Mouse (Mus musculus): ENCODE measurements around the gene Cep295nl. TPM values are rescaled to one million over a fixed set of nuclear protein-coding genes. Genes with fewer than 3 reads are reported as not detected.

Gene Cep295nl
- total RNA-seq, 4 experiments from 2014 or later: 0.82 to 1.0 (median 0.88) TPM

GRCm38 (mm10) chr11:118355205-118355604, 12.9 kb upstream of the Cep295nl start:
- peak; percentile 71 for DNase-seq (ENCODE audit: low spot score)

- DNase-seq (ENCODE audit: low spot score): no peak
These were observed 12.4 kb upstream of the Cep295nl start for GRCm38 (mm10) chr11:118354636-118355191.

DNA sequence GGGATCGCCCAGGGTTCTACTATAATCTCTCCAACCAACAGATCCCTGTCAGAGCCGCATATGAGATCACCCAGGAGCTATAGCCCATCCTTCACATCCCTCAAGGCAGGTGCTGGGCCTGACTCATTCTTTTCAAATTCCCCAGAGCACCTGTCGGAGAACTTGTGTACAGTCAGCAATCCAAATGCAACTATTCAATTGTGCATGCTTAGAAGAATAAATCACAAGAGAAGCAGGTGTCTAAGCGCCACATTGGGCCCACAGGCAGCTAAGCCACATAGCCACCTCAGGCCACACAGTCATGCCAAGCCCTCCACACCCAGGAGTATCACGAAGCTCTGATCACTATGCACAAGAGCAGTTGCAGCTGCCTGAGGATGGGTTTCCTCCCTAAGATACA, 7.2 kb upstream of the Cep295nl start:
- DNase-seq (ENCODE audit: low spot score): no peak

GRCm38 (mm10) chr11:118348877-118349276, 6.6 kb upstream of the Cep295nl start:
- no peak for DNase-seq (ENCODE audit: low spot score)

DNA sequence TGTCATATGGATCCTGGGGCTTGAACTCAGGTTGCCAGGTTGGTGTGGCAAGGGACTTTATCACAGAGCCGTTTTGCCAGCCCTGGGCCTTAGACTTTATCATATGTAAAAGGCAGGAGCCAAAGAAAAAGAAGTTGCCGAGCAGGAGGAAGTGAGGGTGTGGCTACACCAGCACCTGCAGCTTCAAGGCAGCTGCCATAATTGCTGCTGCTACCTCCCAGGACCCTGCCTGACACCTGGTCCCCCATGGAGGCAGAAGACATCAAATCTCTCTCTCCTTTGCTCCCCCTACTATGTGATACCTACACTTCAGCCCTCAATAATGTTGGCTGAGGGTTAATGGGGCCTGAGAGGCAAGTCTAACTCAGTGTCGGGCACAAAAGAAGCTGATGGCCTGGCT, 6.1 kb upstream of the Cep295nl start:
- DNase-seq (ENCODE audit: low spot score): no peak

DNA sequence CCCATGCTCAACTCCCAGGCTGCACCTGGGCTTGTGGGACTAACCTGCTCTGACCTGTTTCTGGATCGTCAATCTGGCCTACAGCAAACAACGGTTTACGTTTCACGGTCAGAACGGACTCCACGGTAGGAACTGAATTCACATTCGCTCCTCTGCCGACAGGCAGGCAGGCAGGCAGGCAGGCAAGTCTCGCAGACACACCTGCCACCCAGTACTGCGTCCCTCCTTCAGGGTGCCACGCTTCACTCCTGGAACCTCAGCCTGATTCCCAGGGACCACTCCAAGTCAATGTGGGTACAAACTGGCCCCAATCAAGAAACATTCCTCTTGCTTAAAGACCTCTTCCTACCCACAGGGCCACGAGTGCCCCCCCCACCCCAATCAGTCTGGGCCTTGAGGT, 5.6 kb upstream of the Cep295nl start:
- DNase-seq (ENCODE audit: low spot score): no peak

DNA sequence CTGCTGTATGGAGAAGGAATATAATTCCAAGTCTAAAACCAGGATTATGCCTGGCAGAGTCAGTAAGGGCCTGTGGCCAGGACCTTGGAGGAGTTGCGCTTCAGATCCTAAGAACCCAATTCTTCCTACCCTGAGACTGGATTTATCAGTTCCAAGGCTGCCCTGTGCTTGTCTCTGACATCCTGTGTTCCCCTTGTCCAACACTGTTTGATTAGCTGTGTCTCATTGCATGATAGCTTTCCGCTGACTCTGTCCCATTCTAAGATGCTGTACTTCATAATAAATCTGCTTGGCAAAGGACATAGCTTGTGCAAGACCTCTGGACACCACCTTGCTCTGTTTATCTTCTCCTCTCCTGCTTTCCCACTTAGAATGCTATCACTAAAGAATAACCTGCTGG, 5.1 kb upstream of the Cep295nl start:
- no peak for DNase-seq (ENCODE audit: low spot score)

GRCm38 (mm10) chr11:118346395-118347096, 4.2 kb upstream of the Cep295nl start:
- DNase-seq (ENCODE audit: low spot score): no peak

GRCm38 (mm10) chr11:118345693-118346092, 3.4 kb upstream of the Cep295nl start:
- DNase-seq (ENCODE audit: low spot score): no peak

DNA sequence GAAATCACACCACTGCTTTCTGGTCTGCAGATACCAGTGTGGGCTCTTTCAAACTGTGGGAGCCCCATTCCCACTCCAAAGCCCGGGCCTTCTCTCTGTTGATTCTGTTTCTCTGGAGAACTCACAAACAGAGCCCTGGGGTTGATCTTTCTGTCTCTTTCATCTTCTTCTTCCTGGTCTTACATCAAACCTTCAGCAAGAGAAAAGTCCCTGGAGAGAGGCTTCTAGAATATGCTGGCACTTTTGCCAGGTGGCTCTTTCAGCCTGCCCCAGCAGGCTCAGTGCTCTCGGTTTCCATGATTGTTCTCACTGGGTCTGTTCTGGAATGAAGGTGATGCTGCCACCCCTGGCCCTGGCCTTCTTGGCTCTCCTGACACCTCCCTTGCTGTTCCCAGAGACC, 1.3 kb upstream of the Cep295nl start:
- no peak for DNase-seq (ENCODE audit: low spot score)

DNA sequence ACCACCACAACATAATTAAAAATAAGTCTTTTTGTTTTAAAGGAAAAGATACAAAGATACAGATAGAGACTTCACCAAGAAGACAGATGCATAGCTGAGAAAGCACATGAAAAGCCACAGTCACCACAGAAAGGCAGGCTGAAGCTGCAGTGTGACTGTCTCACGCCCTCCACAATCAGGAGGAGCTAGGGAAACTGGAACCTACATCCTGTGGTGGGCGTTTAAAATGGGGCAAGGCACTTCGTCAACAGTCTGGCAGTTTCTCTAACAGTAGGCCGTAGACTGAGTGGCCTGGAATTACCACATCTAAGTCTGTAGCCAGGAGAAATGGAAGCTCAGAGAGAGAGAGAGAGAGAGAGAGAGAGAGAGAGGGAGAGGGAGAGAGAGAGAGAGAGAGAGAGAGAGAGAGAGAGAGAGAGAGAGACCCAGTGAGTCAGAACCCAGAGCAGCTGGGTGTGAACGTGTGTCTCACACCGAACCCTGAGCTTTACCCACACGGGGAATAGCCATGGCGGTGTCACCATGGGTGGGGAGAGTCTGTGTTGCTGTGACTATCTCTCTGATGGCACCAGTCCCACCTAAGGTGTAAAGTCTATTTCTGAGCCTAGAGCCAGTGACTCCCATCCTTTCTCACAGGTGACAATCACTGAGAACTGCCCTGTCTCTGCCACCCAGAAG, 4.7 kb downstream of the Cep295nl start:
- no peak for DNase-seq (ENCODE audit: low spot score)

DNA sequence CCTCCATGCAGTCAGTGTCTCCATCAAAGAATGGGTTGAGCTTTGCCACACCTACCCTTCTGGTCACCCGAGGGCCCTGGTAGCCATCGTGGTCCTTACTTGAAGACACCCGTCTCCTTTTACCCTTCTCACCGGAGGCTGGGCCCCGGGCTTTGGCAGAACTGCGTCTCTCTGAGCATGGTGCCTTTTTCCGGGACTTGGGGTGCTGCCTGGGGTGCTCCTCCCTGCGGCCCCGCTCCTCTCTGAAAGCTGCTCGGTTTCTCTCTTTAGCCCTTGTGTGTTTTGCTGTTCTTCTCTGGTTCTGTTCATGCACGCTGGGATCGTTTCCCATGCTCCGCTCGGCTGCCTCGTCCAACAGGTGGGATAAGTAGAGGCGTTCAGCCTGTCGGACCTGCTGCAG, 8.9 kb downstream of the Cep295nl start:
- DNase-seq (ENCODE audit: low spot score): no peak

DNA sequence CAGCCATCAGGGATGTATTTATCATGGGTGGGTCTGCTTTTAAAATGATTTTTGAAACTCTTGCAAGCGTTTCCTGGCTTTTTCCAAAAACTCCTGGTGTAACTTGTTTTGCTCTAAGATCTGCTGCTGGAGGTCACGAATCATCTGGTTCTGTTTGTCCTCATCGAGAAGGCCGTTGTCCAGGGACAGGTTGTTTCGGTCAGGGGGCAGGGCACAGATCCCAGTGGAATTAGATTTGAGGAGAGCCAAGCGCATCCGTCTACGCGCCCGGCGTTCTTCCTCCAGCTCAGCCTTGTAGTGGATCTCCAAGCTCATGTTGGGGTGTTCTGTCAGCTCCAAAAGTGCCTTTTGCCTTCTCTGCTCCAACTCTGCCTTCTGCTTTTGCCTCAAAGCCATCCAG, 9.9 kb downstream of the Cep295nl start:
- DNase-seq (ENCODE audit: low spot score): peak; percentile 60

DNA sequence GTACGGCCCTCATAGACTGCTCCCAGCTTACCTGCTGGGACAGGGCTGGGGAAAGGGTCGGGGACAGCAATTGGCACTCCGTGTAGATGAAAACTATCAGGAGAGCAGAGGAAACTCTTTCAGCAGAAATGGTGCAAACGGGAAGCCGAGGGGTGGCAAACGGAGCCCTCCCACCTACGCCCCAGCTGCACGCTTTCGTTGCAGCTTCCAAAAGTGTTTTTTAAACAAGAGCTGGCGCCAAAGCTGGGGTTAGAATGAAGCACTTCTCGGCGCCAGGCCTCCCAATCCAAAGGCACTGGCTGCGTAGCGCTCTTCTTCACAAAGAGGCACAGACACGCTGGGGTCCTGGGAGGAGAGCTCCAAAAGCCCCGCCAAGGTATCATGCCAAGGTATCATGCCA, 11.5 kb downstream of the Cep295nl start:
- no peak for DNase-seq (ENCODE audit: low spot score)

GRCm38 (mm10) chr11:118330361-118330760, 11.9 kb downstream of the Cep295nl start:
- no peak for DNase-seq (ENCODE audit: low spot score)

DNA sequence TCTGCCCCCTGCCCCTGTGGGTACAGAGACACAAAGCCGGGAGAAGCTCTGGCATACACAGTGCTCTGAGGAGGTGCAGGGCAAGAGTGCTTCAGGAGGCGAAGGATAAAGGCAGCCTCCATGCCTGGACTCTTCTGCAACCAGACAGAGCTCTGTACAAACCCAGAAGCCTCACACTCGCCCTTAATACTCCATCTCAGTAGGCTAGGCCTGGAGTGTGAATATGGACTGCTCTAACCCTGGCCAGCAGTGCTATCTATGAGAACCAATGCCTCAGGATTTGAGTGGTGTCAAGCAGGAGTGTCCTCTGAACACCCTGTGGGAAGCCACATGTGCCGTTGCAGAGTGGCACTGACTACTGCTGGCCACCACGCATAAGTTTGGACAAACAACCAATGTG, 13.4 kb downstream of the Cep295nl start:
- DNase-seq (ENCODE audit: low spot score): no peak

GRCm38 (mm10) chr11:118328511-118328910, 13.8 kb downstream of the Cep295nl start:
- no peak for DNase-seq (ENCODE audit: low spot score)

GRCm38 (mm10) chr11:118326991-118327971, 15.0 kb downstream of the Cep295nl start:
- peak; percentile 82 for DNase-seq (ENCODE audit: low spot score)

- DNase-seq (ENCODE audit: low spot score): no peak
These were observed 15.8 kb downstream of the Cep295nl start for GRCm38 (mm10) chr11:118326491-118326890.

DNA sequence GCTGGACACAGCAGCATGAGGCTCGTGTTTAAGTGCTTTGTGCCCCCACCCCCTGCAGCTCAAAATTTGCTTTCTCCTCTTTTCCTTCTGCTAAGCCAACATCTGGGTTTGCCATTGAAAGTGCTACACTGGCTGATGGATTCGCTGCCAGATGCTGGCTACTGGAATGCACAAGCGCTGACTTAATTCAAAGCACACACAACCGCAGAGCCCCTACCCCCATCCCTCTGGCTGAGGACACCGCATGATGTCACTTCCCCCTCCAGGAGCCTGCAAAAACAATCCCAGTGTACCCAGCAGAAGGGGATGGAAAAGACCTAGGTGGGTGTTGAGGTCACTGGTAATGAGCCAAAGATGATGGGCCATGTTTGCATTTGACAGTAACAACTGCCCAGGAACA, 17.8 kb downstream of the Cep295nl start:
- no peak for DNase-seq (ENCODE audit: low spot score)

DNA sequence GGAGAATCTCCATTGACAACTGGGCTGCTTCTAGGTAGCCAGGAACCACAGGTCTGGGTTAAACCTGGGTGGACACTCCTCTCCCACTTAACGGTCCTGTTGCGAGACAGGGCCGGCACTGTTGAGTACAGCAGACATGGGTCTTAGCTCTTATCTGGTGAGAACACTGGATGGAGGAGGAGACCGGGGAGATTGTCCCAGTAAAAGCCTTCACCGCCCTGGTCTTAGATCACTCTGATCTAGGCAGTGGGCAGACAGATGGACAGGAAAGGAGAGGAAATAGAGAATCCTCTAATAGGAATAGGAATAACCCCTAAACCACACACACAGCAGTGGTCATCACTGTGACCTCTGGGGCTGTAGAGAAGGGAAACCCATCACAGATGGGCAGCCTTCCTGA, 18.3 kb downstream of the Cep295nl start:
- no peak for DNase-seq (ENCODE audit: low spot score)

- no peak for DNase-seq (ENCODE audit: low spot score)
These were observed 19.7 kb downstream of the Cep295nl start for GRCm38 (mm10) chr11:118322647-118323046.

All from heart, adult 8-10 months (tissue).